Mouse (Mus musculus) kidney, postnatal 4 days (tissue): ENCODE measurements around the gene Tjp1.

Source experiments
- DNase-seq, 2 experiments: peaks; one replicate each; pipeline ENCODE4 v3.0.0; 2021; ENCODE audit warnings: mixed read lengths in 2 of 2

Gene Tjp1

DNA sequence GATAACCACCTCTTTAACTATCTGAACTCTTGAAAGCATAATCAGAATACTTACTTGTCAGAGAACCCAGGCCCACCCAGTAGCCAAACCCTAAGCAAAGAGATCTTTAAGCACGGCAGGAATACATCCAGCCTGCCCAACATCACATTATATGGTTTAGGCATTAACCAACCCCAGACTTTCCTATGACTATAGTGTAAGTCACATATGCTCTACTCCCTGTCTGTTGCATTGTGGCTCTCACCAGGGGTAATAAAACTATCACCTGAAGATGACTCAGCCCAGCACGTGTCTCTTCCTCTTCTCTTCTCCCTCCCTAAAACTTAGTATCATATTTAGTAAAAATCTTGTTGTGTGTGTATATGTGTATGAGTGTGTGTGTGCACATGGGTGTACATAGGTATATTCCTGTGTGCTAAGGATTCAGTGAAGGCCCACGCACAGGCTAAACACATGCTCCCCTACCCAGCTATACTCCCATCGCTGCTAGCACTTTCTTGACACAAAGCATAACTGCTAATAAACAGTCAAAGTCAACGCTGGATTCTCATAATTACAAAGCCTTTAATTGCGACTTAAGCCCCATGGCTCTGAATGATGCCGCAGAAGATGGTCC lies 139.9 kb downstream of the Tjp1 start:
- no peak for DNase-seq

DNA sequence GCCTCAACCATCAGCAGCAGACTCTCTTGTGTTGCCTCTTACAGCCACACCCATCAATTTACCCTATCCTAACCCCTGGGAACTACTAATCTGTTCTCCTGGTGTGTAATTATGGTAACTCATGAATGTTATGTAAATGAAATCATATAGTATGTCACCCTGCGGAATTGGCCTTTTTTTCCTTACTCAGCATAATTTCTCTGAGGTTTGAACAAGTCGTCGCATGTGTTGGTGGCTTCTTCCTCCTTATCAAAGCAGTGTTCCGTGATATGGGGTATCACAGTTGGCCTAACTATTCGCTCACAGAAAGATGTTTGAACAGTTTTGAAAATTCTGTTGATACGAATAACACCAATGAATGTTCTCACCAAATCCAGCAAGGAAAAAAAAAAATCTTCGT lies 142.8 kb downstream of the Tjp1 start:
- DNase-seq: no peak

DNA sequence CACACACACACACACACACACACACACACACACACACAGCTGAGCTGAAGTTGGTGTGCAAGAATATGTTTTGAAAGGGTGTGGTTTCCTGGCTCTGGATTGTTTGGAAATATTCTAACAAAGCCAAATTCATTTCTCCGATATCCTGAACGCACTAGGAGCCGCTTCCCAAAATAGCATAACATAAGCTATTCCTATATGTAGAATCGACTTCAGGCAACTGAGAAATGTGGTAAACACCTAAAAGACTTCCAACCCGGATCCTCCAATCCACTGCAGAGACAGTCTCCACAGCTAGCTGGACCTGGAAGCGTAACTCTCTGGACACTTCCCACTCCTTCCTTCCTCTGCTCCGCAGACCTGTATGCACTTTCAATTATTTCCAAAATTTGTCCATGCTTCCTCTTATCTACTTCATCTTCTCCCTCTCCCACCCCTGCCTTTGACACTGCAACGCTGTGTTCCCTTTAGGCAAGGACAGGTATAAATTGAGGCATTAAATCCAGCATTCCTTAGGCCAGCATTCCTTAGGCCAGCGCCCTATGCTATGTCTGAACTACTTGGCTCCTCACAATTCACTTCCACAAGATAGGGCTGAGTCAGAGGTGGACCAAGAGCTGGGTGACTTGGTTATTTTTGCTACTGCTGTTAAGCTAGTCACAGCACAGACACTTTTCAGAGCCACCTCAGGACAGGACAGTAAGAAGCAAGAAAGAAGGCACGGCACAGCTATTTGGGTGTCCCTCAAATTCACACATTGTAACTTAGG lies 144.9 kb downstream of the Tjp1 start:
- DNase-seq: no peak

DNA sequence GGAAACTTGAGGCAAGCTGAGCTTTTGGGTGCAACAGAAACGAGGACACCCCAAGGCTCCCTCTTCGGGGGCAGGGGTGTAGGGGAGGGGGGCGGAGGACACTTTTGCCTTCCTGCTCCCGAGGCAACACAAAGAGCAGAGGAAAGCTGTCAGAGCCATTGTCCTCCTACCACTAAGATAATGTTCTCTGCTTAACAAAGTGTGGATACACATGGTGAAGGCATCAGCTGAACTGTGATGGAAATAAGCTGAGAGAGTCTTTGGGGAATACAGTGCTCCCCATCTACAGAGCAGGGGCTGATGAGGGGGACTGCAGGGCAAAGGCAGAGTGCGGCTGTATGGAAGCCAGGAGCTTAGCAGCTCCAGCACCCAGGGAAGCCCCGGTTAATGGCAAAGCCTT lies 145.7 kb downstream of the Tjp1 start:
- no peak for DNase-seq

GRCm38 (mm10) chr7:65380716-65381115 lies 146.9 kb downstream of the Tjp1 start:
- no peak for DNase-seq

DNA sequence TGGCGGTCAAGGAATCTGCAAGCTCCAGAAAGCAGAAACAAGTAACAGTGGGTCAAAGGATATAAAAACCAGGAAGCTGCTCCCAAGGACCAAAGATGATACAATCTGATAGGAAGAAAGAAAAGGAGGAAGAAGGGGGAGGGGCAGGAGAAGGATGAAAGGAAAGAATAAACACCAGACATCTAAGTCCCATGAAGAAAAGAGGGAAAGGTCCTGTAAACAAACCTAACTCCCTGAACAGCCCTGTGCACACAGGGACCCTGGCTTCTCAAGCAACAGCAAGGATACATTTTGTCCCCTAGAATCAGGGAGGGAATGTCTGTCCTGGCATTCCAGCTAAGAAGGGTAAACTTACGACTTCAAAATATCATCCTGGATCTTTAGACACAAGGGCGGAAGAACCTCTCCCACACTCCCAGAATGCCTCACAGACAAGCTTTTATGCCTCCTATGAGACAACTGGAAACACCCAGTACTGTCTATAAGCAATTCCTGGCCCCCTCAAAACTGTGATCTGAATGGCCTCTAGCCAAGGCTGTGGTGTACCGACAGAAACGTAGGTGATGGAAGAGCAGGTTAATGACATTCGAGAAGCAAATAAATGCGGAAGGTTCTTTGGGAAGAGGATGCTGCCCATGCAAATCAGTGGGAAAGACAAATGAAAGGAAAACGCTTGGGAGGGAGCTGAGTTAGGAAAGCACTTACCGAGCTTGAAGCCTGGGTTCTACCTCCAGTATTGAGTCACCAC lies 148.6 kb downstream of the Tjp1 start:
- DNase-seq: no peak

- no peak for DNase-seq
Measured at GRCm38 (mm10) chr7:65377521-65377920, 150.1 kb downstream of the Tjp1 start.

GRCm38 (mm10) chr7:65375621-65376020 lies 152.0 kb downstream of the Tjp1 start:
- DNase-seq: no peak

DNA sequence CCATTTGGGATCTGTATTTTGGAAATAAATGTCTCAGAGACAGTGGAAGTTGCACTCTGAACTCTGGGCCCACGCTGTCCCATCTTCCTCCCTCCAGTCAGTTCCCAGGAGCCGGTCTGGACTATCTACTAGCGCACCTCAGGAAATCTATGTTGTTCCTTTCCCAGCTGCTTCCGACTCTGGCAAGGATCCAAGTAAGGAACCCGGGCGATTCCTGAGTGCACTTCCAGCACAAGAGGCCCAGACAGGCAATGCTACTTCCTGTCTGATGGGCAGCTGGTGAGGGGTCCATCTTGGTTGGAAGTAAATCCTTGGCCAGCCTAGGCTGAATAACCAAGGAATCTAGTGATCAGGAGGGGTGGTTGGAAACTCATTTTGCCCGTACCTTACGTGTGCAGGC lies 152.4 kb downstream of the Tjp1 start:
- DNase-seq: peak; percentile 54 to 71

DNA sequence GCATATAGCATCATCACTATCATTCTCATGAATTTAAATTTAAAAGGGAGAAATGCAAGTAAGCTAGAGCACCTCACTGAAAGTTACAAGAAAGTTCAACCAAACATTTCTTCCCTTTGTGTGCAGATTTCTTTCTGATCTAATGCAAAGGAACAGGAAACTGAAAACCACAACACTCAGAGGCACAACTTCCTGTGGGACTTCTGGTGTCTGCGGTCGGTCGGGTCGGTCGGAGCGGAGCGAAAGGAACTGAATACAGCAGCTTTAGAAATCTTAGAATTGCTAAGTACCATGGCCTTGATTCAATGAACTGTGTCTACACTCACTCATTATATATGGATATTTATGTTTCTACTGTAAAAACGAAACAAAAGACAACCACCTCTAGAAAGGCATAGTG lies 154.2 kb downstream of the Tjp1 start:
- DNase-seq: peak; percentile 28 to 56

GRCm38 (mm10) chr7:65371765-65372164 lies 155.8 kb downstream of the Tjp1 start:
- DNase-seq: no peak

- peak; percentile 93 to 96 for DNase-seq
Measured at GRCm38 (mm10) chr7:65370787-65371616, 156.6 kb downstream of the Tjp1 start.

DNA sequence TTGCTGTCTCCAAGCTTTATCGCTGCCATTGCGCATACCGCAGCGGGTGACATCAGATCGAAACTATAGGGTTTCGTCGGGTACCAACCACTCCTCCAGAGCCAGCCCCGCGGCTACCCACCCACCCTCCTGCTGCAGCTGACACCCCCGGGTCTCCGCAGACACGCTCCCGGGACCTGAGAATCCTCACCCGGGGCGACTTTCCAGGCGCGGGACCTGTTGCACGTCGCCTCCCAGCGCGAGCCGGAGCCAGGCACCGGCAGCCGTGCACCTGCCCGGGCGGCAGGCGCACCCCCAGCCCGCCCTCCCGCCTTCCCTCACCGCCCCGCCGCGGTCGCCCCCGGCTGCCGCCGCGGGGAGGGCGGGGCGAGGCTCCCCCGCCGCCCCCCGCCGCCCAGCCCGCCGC lies 157.2 kb downstream of the Tjp1 start:
- peak; percentile 51 to 66 for DNase-seq

GRCm38 (mm10) chr7:65369101-65369500 lies 158.5 kb downstream of the Tjp1 start:
- no peak for DNase-seq

DNA sequence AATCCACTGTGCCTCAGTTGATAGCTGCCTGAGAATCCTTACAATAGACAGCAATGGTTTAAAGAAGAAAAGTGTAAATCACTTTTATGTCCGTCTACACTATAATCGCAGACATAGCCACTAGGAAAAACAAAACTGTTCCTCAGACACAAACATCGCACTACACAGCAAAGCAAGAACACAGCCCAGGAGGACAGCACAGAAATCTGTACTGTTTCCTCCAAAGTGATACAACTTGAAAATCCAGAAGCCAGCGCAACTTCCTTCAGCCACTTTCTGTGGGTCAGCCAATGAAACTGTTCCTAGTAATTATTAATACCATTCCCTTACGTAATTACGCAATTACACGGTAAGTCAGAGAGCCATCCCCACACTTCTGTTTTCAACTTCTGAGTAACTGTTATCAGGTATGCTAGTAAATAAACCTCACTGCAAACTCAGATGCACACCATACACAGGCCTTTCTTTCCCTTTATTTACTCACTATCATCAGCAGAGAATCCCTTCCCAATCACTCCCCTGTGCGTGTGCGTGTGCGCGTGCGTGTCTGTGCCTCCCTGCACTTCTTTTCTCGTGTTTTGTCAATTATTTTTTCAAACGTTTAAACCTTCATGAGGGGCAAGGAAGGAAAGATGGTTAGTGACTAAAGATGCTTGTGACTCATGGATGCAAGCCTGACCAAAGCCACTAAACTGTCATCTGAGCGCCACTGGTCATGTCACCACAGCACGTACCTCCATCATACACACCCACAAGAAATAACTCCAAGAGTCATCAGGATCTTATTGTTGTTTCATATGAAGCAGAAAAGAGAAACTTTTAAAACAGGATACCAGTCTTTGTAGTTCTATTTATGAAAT lies 160.0 kb downstream of the Tjp1 start:
- no peak for DNase-seq

GRCm38 (mm10) chr7:65366153-65366552 lies 161.4 kb downstream of the Tjp1 start:
- DNase-seq: peak; percentile 49 to 57

- no peak for DNase-seq
Measured at GRCm38 (mm10) chr7:65365560-65365959, 162.0 kb downstream of the Tjp1 start.

DNA sequence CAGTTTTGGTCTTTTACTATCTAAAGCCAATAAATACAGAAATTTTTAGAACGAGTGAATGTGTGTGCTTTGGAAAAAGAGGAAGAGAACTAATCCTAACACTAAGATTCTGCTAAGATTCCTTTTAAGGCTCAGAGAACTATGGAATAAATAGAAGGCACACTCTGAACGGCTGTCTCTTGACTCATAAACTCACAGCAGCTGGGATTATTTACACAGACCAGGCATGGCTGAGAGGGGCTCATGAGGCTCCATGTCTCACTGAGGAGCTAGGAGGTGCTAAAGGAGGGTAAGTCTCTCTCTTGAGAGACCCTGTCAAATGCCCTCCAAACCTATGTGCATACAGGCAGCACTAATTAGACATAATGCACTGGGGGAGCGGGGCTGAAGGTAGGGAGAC lies 167.3 kb downstream of the Tjp1 start:
- DNase-seq: no peak

DNA sequence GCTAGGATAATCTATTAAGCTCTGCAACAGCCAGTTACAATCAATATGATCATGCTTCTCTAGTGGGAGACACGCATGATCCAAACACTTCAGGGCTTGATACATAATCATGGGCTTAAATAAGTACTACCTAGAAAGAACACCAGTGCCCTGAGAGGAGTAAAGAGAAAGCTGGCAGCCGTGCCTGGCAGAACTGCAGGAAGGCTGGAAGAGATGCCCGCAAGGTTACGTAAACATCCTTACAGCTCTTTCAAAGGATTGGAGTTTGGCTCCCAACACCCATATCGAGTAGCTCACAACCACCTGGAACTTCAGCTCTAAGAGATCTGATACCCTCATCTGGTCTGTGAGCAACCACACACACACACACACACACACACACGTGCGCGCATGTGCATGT lies 167.8 kb downstream of the Tjp1 start:
- DNase-seq: no peak

- peak in 1 of 2 experiments; percentile 47 for DNase-seq
Measured at GRCm38 (mm10) chr7:65357538-65357937, 170.0 kb downstream of the Tjp1 start.

- DNase-seq: no peak
Measured at GRCm38 (mm10) chr7:65356204-65356603, 171.4 kb downstream of the Tjp1 start.

- DNase-seq: no peak
Measured at GRCm38 (mm10) chr7:65354908-65355307, 172.7 kb downstream of the Tjp1 start.
